Mouse (Mus musculus) thymus, postnatal 36 days (tissue): ENCODE measurements around the gene Gm20388.

Experiments
- DNase-seq, 2 experiments: peaks; one replicate each; pipeline ENCODE4 v3.0.0; 2022; ENCODE audit warnings: mixed read lengths in 2 of 2

Gene Gm20388

DNA sequence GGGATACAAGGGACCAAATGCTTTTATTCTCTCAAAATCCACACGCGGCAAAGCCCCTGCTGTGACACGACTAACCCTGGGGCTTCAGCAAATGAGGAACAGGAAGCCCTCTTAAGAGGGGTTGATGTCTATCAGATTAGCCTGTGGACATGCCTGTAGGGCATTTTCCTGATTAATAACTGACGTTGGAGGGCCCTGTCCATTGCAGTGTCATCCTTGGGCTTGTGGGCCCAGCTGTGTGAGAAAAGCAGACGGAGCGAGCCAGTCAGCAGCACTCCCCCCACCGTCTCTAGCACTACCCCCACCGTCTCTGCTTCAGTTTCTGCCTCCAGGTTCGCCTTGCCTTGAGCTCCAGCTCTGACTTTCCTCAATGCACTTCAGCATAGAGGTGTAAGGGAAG, 2856.6 kb downstream of the Gm20388 start:
- DNase-seq = no peak

DNA sequence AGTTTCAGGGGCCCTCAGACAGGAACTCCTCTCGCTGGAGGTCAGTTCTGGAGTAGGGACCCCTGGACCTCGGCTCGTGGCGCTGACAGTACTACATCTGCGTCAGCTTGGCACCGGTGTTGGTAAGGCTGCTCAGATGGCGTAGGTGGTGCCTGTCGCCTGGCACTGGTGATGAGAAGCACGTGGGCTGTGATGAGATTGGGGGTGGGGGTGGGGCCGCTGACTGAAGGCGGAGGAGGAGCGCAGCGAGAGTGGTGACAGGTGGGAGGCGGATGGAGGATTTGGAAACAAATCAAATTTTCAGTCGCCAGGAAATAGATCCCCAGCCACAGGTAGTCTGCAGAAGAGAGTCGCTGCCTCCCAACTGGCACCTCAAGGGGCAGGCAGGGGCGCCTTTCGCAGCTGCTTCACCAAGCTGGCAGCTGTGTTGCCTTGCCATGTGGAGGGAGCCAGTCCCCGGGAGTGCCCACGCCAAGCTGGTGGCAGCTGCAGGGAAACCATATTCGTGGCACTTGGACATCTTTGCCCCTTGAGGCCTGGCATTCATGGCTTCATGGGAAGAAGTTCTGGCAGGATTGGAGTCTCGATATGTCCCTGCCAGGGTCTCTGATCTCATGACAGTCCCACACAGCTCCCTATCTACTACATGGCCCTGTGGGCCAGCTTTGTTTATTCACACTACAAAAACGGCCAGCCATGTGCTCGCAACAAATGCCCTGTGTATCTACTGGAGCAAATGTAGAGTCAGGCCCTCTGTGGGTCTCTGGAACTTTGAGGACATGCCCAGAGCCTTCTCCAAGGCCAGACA, 2858.8 kb downstream of the Gm20388 start:
- DNase-seq = peak; percentile 63 to 78

DNA sequence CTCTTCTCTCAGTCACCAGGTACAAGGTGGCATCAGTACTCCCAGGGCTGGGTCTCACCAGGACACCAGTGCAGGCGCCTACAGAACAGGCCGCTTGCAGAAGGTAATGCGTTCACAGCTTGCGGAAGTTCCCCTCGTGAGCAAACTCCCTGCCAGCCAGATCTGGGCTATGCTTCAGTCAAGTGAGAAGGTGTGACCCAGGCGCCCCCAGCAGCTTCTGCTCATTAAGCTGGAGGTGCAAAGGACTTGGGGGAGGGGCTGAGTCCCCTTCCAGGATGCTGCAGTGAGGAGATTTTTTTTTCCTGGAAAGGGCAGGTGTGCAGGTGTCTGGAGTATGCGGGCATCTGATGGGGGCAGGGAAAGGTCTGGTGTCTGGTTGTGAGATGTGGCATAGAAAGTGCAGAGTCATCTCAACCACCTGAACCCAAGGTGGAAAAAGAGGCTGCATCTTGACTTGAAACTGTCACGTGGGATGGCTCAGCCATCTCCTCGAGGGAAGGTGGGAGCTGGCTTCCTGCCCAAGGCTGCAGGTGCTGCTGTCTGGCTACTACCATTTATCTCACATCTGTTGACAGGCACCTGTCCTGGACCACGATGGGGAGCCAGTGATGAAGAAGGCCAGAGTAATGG, 2861.9 kb downstream of the Gm20388 start:
- peak; percentile 65 to 80 for DNase-seq

DNA sequence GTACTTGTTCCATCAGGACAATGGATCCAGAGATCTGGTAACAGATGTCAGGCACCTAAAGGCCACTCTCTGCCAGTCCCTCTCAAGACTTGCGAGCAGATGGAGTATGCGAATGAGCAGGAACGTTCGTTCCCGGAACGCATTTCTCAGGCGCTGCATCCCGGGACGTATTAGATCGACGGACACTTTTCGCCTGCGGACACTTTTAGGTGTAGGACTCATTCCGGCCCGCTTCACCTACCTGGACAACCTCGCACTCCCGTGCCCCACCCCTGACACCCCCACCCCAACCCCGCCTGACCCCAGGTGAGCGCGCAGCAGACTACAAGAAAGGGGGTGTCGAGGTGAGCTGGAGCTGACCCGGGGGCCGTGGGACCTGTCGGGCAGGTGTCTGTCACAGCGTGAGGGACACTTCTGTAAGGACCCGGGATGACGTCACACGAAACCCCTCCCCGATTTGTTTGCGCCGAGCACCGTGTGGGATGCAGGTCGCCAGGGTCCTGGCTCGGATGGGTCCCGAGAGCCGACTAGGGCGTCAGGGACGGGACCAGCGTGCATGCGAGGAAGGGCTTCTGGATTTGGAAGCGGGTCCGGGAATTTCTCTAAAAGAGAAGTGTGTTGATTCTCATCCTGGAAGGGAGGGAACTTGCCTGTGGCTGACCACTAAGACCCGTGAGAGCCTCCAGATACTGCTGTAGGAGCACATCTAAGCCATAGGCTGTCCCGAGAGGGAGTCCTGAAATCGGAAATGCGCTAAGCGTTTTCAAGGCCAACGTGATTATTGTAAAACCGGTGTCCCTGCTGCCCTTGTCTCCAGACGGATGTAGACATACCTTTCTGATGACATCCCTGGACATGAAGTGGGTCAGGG, 2864.9 kb downstream of the Gm20388 start, which contains the start of gene Acsf3:
Acsf3 (plus strand) TSS at position 202 of the 871 bp plus-strand sequence.
- peak; percentile 47 to 59 for DNase-seq

DNA sequence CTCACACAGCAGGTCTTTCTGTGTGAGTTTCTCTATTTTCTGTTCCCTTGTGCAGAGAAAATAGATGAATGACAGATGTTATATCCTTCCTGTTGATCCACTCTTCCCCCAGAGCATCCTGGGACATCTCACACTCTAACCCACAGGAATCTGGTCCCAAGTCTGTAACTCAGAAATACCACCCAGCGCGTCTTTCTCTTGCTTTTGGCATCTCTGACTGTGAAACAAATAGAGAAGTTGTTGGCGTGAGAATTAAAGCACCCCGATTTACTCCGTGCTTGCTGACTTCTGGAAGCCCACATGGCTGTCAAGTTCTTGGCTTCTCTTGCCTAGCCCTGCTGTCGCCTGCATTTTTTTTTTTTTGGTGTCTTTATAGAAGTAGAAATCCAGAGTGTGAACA, 2867.1 kb downstream of the Gm20388 start:
- DNase-seq = no peak

DNA sequence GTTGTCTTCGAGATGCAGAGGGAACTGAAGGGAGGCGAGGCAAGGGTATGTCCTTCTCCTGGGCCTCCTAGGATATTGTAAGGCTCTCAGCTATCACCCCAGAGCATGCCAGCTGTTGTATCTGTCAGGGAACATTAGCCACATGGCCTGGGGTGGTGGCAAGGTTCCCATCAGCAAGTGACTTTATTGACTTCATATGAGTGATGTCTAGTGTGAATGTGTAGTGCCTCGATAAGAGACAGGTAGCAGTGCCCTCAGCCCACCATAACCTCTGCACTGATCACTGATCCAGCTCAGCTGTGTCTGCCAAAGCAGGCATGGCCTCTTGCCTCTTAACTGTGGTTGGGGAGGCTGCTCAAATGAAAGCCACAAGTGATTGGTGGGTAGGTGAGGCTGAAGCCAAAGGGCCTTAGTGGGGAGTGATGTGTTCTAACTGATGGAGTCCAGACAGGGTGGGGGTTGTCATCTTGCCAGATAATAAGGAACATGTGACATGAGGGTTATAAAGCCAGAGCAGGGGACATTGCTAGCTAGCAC, 2868.1 kb downstream of the Gm20388 start:
- no peak for DNase-seq

DNA sequence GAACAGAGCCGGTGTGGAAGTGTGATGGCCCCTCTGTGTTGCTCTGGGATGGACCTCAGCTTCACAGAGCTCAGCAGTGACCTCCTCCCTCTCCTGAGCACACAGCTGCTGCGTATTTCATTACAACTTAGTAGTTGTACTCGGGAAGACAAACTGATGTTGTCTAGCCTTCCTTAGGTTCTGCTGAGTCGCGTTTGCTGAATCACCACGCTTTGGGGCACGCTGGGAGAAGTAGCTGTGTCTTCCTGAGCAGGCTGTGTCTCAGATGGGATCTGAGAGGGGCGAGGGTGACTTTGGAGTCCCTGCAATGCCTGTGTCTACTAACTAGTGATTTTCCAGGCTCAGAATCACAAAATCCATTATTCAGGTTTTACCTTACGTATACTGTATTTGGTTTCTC, 2868.6 kb downstream of the Gm20388 start:
- no peak for DNase-seq

DNA sequence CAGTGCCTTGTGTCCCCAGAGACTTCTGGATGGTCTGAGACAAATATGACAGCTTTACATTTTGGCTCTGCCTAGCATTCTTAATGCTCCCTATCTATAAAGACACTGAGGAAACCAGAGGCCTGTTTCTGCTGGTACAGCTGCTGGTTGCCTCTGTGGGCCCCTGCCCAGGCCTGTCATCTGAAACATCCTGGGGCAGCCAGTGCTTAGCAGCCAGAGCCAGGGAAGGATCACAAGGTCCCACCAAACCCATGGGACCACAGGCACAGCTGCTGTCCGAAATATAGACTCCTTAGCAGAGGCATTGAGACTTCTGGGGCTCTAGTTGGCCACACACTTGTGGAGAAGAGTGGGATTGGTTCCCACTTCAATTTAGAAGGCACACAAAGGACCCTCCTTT, 2874.1 kb downstream of the Gm20388 start:
- no peak for DNase-seq

DNA sequence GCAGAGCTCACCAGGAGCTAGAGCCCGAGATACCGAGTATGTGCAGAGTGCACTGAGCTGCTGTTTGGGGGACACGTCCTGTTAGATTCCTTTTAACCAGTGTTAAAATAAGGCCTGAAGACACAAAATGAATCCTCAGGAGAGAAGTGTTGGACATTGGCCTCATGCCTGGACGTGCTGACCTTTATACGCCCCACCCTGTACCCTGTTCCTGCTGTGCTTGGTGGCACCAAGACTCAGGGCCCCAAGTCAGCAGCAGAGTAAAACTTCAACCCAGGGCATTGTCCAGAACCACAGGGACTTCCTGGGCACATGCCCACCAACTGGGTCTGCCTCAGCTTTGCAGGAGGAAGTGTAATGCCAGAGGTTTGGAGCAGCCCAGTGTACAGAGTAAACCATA, 2879.2 kb downstream of the Gm20388 start:
- no peak for DNase-seq

DNA sequence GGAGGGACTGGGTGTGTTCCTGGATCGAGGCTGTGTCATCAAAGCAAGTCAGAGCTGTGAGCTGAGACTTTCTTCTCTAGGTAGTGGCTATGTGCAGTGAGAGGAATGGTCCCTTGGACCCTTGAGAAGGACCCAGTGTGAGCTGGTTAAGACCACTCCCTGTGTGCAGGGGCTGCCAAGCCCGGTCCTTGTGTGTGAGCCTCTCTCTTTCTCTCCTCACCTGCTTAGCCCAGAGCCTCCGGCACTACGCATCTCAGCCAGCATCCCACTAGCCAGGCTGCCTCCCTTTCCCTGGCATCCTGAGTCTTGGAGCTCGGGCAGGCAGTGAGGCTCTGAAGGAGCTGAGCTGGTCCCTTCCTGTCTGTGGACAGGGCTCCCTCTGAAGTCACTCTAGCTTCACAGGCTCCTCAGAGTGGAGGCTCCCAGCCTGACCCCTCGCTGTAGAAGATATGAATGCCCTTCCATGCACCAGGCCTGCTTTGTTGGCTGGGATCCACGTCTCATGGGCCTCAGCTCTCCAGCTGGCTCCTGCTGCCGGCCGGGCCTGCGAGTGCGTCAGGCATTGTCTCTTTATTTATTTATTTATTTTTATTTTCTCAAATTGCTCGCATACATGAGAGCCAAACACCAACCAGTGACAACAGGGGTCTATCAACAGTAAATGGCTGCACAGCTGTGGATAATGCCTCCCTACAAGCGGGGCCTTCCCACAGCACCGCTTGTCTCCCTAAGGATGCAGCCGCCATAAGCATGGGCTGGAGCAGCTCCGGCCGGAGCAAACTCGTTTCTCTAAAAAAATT, 2882.9 kb downstream of the Gm20388 start:
- DNase-seq = no peak

DNA sequence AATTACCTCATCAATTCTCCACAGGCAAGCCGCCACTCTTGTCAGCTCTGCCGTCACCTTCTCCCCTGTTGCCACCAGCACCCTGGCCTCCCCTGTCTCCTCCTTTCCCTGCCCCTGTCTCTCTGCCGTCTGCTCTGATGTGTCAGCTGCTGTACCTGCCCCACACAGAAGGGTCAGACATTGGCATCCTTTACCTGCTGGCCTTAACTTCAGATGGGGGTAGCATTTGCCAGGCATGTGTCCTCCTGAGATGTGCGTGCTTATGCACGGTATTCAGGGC, 2883.5 kb downstream of the Gm20388 start:
- DNase-seq = no peak

DNA sequence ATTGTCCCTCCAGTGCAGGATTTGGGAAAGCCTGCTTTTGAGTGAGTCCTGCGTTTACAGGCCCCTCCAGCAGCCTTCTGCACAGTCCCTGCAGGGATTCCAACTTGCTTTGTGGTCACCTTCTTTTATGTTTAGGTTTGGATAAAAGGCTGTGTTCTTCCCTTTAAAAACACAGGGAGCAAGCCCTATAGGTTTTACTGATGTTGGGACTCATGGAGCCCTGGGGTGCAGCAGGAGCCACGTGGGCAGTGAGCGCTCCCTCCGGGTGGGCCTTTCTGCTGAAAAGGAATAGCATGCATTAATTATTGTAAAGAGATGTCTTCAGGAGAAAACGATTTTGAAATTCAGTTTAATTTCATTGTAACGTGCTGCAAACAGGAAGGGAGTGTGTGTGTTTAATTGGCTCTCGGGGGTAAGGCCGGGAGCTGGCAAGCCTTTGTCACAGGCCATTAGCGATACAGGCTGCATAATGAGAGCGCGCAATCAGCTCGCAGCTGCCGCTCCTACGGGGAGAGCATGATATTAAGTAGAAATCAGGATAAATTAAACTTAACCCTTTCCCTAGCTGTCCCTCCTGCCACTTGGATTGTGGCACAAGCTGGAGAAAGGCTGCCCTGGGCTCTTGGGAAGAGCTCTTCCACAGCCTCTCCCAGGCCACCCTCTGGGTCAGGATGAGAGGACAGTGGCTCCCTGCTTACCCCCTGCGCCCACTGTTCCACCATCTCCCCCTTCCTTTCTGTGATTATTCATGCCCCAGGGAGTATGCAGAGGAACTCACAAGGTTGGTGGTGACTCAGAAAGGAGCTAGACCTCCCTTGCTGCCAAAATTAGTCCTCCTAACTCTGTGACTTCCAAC, 2893.5 kb downstream of the Gm20388 start:
- no peak for DNase-seq

DNA sequence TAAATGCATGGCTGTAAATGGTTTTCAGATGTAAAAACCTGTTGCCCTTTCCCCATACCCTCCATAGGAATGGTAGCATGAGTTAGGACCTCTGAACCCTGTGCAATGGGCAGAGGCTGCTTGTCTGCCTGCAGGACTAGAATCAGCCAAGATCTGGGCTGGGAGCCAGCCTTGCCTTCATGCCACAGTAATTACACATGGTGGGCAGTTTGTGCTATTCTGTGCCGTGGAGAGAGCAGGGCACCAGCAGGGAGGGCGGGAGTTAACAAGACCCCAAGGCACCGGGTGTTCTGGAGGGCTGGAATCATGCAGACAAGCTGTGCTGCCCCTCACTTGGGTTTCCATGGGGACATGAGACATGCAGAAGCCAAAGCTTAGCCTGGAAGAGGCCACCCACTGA, 2894.7 kb downstream of the Gm20388 start:
- DNase-seq = no peak

DNA sequence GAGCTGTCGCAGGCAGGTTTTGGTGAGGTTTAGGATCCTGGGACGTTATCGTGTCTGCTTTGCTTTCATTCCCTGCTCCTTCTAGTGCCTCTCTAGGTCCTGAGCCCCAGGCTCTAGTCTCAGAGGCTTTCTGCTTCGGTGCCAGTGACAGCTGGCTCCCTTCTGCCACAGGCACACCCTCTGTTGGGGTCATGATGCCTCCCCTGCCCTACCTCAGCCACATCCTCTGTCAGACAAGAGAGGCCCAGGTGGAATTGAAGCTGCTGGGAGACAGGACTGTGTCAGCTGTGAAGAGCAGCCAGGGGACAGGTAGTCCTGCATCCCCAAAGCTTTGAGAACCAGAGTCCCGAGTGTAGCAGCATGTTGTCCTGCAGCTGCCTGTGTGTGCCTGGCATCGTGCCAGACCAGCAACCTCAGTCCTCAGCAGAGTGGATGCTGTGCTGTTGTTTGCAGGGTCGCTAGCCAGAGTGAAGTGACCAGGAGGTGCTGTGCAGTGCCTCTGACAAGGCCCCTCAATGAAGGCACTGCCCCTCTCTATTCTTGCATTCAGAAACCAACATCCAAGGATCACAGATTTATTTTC, 2896.4 kb downstream of the Gm20388 start:
- peak; percentile 48 to 71 for DNase-seq

DNA sequence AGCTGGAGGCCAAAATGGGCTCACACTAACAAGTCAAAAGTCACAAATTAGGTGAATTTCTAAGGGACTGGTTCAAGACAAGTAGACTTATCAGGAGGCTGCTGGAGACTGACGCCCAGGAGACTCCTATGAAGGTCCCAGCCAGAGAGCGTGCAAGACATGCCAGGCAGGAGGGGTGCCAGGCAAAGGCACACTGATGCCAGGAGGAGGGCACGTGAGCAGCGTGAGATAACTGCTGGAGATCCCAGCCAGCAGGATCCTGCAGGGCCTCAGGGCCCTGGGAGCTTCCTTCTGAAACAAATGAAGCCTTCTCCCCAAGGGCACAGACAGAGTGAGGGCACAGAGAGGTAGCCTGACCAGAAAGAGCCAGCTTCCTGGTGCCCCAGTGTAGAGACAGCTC, 2897.3 kb downstream of the Gm20388 start:
- no peak for DNase-seq

DNA sequence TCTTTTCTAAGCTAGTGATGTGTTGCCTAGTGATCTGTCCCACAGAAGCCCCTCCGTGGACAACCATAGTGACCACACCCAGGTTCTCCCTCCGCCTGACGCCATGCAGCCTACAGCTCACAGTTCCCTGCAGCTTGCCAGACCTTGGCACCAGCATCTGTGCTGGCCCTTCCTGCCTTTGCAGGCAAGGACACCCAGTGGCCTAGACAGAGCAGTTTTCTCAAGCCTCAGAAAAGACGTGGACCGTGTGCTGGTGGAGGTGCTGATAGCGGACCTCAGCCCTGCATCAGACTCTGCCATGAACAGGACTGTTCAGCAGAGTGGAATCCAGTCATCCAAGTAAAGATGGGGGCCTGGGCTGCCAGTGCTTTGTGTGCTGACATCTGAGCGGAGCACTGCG, 2899.7 kb downstream of the Gm20388 start:
- no peak for DNase-seq

DNA sequence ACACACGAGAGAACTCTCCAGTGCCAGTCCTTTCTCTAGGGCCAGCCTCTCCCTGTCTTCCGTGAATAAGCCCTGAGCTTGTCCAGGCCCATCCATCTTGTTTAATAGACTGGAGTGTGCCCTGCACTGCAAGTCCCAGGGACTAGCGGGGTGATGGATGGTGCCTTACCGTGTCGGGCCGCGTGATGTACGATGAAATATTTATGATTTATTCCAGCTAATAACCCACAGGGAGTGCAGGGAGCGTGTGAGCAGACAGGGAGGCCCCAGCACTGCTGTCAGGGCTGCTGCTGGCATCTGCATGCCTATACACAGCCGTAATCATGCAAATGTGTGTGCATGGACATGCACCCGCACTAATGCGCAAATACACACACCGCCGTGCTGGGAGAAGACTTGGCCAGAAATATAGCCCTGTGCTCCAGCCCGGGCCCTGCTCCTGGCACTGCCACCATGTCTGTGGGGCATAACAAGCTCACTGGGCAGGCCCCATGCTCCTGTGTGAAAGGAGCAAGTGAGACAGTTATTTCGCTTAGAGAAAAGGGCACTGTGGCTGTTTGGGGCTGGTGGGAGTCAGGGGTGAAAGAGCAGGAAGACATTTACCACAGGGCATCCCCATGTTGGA, 2901.3 kb downstream of the Gm20388 start:
- no peak for DNase-seq

DNA sequence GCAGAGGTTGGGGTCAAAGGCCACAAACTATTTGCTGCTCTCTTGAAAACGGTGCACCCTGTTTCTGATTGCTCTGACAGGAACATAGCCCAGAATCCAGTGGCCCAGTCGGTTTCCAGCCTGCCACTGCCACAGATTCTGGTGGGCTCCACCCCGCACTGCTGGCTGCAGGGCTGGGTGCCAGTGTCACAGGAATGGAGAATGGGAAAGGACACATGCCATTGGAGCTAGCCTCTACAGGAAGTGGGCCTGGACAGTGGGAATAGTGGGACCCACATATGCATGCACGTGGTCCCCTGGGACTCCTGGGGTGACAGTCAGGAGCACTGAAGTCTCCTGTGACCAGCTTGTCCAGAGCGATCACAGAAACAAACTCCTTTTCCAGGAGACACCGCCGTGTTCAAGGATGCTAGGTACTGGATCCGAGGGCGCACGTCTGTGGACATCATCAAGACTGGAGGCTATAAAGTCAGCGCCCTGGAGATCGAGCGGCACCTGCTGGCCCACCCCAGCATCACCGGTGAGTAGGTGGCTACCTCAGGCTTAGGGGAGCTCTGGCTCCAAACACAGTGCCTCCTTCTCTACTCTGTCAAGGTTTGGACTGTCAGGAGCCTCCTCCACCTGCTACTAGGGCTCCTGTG, 2902.1 kb downstream of the Gm20388 start:
- peak; percentile 48 to 53 for DNase-seq

DNA sequence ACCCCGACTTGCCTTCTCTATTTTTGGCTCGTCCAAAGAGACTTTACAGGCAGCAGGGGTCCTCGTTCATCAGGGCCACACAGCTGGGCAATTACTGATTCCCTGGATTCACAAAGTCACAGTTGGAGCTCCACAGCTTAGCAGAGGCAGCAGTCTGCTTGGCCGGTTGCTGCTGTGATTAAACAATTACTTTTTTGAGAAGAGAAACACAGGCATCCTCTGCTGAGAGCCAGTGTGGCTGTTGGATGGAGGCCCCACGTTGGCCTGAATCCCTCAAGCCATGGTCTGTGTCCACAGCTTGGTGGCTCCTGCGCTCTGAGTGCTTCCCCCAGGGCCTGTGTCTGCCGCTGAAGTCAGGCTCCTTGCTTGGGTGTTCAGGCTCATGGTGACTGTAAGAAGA, 2904.0 kb downstream of the Gm20388 start:
- no peak for DNase-seq

DNA sequence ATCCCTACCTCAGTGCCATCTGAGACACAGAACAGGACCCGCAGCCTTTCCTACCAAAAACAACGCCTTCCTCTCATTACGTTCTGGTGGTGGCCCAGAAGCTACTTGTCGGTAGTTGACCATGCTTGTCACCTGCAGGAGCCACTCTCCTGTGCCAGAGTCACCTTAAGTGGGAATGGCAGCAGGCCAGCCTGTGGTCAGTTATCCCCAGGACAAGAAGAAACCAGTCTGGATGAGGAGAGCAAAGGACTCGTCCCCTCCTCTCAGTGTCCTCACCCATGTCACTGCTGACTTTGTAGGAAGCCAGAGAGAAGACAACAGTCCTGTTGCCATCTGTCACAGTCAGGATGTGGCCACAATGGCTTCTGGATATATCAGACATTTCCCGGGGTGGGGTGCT, 2906.3 kb downstream of the Gm20388 start:
- no peak for DNase-seq
